Mouse (Mus musculus): ENCODE data around the gene Pmfbp1.
A peak's percentile ranks its signal among the peaks of the same experiment; 100 is the strongest.

GRCm38 (mm10) chr8:109536703-109537102 is 42.9 kb downstream of the Pmfbp1 start:
- TF ChIP-seq POLR2A (IDR thresholded peaks at IDR 0.05; ENCODE audit: insufficient read depth, low read length) (no peak), CTCF (IDR thresholded peaks at IDR 0.05; ENCODE audit: low read depth, low read length) (peak; percentile 93)
